Mouse (Mus musculus) urinary bladder, adult 2 months (tissue): ENCODE results near the gene Tulp2. TPM values are rescaled to one million over a fixed set of nuclear protein-coding genes. Genes with fewer than 3 reads are reported as not detected.
"Not testable (repeated sequence)": the region's sequence is repeated elsewhere in the genome, so short reads cannot be mapped to it uniquely, and the experiment has no call there.

Source experiments
- DNase-seq: peaks from one replicate; pipeline ENCODE4 v3.0.0; 2022; ENCODE audit warnings: low spot score
- polyA plus RNA-seq: library from polyadenylated mRNA; depleted of rRNA; stranded (reverse); fragments of >200 nt; gene quantifications from 2 replicates; pipeline ENCODE4 v1.2.3, GENCODE M21; 2012

The Tulp2 gene
- polyA plus RNA-seq, 1 experiment = 0.43 TPM

GRCm38 (mm10) chr7:45459564-45460140 is 22.0 kb upstream of the Tulp2 start, which contains the start of gene Ftl1:
TSS of gene Ftl1 (minus strand) at chr7:45459884.
- peak; percentile 93 for DNase-seq

GRCm38 (mm10) chr7:45460377-45460776 is 21.3 kb upstream of the Tulp2 start:
- no peak for DNase-seq

- peak; percentile 70 for DNase-seq
Observed at GRCm38 (mm10) chr7:45460860-45461314, 20.8 kb upstream of the Tulp2 start.

- DNase-seq = no peak
Observed at GRCm38 (mm10) chr7:45461326-45461725, 20.4 kb upstream of the Tulp2 start.

GRCm38 (mm10) chr7:45461781-45462180 is 19.9 kb upstream of the Tulp2 start:
- no peak for DNase-seq

GRCm38 (mm10) chr7:45462325-45462724 is 19.4 kb upstream of the Tulp2 start:
- DNase-seq = no peak

- not testable (repeated sequence) for DNase-seq
Observed at GRCm38 (mm10) chr7:45462868-45463267, 18.8 kb upstream of the Tulp2 start.

GRCm38 (mm10) chr7:45463987-45464778 is 17.5 kb upstream of the Tulp2 start:
- no peak for DNase-seq

- DNase-seq = no peak
Observed at GRCm38 (mm10) chr7:45465112-45465511, 16.6 kb upstream of the Tulp2 start.

GRCm38 (mm10) chr7:45465549-45465948 is 16.1 kb upstream of the Tulp2 start:
- DNase-seq = no peak

GRCm38 (mm10) chr7:45466283-45467089 is 15.2 kb upstream of the Tulp2 start, which contains the start of gene Bax:
TSS of gene Bax (minus strand) at chr7:45466898.
- peak; percentile 89 for DNase-seq

- DNase-seq = no peak
Observed at GRCm38 (mm10) chr7:45467090-45467670, 14.5 kb upstream of the Tulp2 start.

- DNase-seq = no peak
Observed at GRCm38 (mm10) chr7:45470869-45471268, 10.8 kb upstream of the Tulp2 start.

GRCm38 (mm10) chr7:45475291-45475969 is 6.2 kb upstream of the Tulp2 start:
- no peak for DNase-seq

- no peak for DNase-seq
Observed at GRCm38 (mm10) chr7:45476453-45476852, 5.2 kb upstream of the Tulp2 start.

- DNase-seq = no peak
Observed at GRCm38 (mm10) chr7:45477003-45477402, 4.7 kb upstream of the Tulp2 start.

GRCm38 (mm10) chr7:45478774-45479173 is 2.9 kb upstream of the Tulp2 start:
- no peak for DNase-seq

GRCm38 (mm10) chr7:45480310-45480709 is 1.4 kb upstream of the Tulp2 start:
- DNase-seq = not testable (repeated sequence)

- no peak for DNase-seq
Observed at GRCm38 (mm10) chr7:45482166-45482565, 489 bp downstream of the Tulp2 start.

GRCm38 (mm10) chr7:45484985-45485384 is 3.3 kb downstream of the Tulp2 start:
- not testable (repeated sequence) for DNase-seq

GRCm38 (mm10) chr7:45486158-45486557 is 4.5 kb downstream of the Tulp2 start:
- no peak for DNase-seq
